Mouse (Mus musculus) cerebellum, adult (tissue): ENCODE results near the gene Mafk.

Experiments used
- ATAC-seq: cut with Nextera tagmentation; 2 replicates; pipeline ENCODE4 v1.9.2; 2017; ENCODE audit warnings: mild to moderate bottlenecking, moderate library complexity, mixed read lengths; ENCODE audit not compliant: insufficient number of reproducible peaks, low FRiP score, low TSS enrichment

The Mafk gene

GRCm38 (mm10) chr5:139816445-139816844 is 25.1 kb downstream of the Mafk start:
- no peak for ATAC-seq

- no peak for ATAC-seq
Measured at GRCm38 (mm10) chr5:139817292-139817691, 26.0 kb downstream of the Mafk start.

- ATAC-seq = no peak
Measured at GRCm38 (mm10) chr5:139818056-139818455, 26.7 kb downstream of the Mafk start.

- ATAC-seq = no peak
Measured at GRCm38 (mm10) chr5:139818801-139819200, 27.5 kb downstream of the Mafk start.

GRCm38 (mm10) chr5:139819538-139820181 is 28.3 kb downstream of the Mafk start, which contains the start of gene Tmem184a:
TSS of gene Tmem184a (minus strand) at chr5:139819917.
- no peak for ATAC-seq

GRCm38 (mm10) chr5:139821466-139822459 is 30.4 kb downstream of the Mafk start:
- no peak for ATAC-seq

- ATAC-seq = no peak
Measured at GRCm38 (mm10) chr5:139824531-139824930, 33.2 kb downstream of the Mafk start.

GRCm38 (mm10) chr5:139825947-139826346 is 34.6 kb downstream of the Mafk start:
- ATAC-seq = no peak

- ATAC-seq = peak; percentile 72; the same call in 1 of the 2 replicates
Measured at GRCm38 (mm10) chr5:139826357-139827055, 35.2 kb downstream of the Mafk start, which contains the start of the genes Gm26938 and Psmg3. TSS of gene Gm26938 (minus strand) at chr5:139826407. TSS of gene Psmg3 (minus strand) at chr5:139826885.

GRCm38 (mm10) chr5:139827593-139827992 is 36.3 kb downstream of the Mafk start:
- ATAC-seq = no peak

GRCm38 (mm10) chr5:139829384-139829783 is 38.1 kb downstream of the Mafk start:
- no peak for ATAC-seq

- no peak for ATAC-seq
Measured at GRCm38 (mm10) chr5:139830734-139831133, 39.4 kb downstream of the Mafk start.

- ATAC-seq = no peak
Measured at GRCm38 (mm10) chr5:139832125-139832524, 40.8 kb downstream of the Mafk start.

- no peak for ATAC-seq
Measured at GRCm38 (mm10) chr5:139835706-139836105, 44.4 kb downstream of the Mafk start.

- no peak for ATAC-seq
Measured at GRCm38 (mm10) chr5:139838476-139838892, 47.2 kb downstream of the Mafk start.

- ATAC-seq = no peak
Measured at GRCm38 (mm10) chr5:139839142-139839541, 47.8 kb downstream of the Mafk start.

- ATAC-seq = no peak
Measured at GRCm38 (mm10) chr5:139849626-139850320, 58.5 kb downstream of the Mafk start.
